Mouse (Mus musculus) heart, postnatal 0 days (tissue): Measurements from ENCODE around the gene Midn. TPM values are rescaled to one million over a fixed set of nuclear protein-coding genes. Genes with fewer than 3 reads are reported as not detected.
A peak's percentile ranks its signal among the peaks of the same experiment; 100 is the strongest.

Experiments
- ATAC-seq: fragments of 200-750 bp; cut with Nextera tagmentation; 2 replicates; pipeline ENCODE4 v1.8.0; 2017; ENCODE audit warnings: low read depth, moderate number of reproducible peaks, moderate library complexity; ENCODE audit not compliant: insufficient read depth
- DNase-seq: peaks from one replicate; pipeline ENCODE4 v3.0.0-alpha.2; 2016; ENCODE audit warnings: low spot score
- H3K27ac ChIP-seq: fragments of 300-500 bp; sonication (generic); 2 replicates; pipeline ENCODE4 v1.5.1; 2014; ENCODE audit warnings: low read depth, mild to moderate bottlenecking
- H3K27me3 ChIP-seq: fragments of 300-500 bp; sonication (generic); 2 replicates; pipeline ENCODE4 v1.6.1; 2014; ENCODE audit warnings: low read length, mixed read lengths; ENCODE audit not compliant: control insufficient read depth, insufficient read depth
- H3K36me3 ChIP-seq: fragments of 300-500 bp; sonication (generic); replicated peaks from 2 replicates; pipeline ENCODE4 v1.6.1; 2014; ENCODE audit warnings: low read length, mixed read lengths; ENCODE audit not compliant: control insufficient read depth, insufficient read depth
- H3K4me1 ChIP-seq: fragments of 300-500 bp; sonication (generic); 2 replicates; pipeline ENCODE4 v1.6.1; 2014; ENCODE audit warnings: antibody characterized with exemption; ENCODE audit not compliant: control insufficient read depth, insufficient read depth
- H3K4me2 ChIP-seq: fragments of 300-500 bp; sonication (generic); 2 replicates; pipeline ENCODE4 v1.6.1; 2014; ENCODE audit warnings: low read depth, mild to moderate bottlenecking, low read length, moderate library complexity
- H3K4me3 ChIP-seq: fragments of 300-500 bp; sonication (generic); 2 replicates; pipeline ENCODE4 v1.5.1; 2014; ENCODE audit warnings: low read depth, low read length
- H3K9ac ChIP-seq: fragments of 300-500 bp; sonication (generic); replicated peaks from 2 replicates; pipeline ENCODE4 v1.6.1; 2014; ENCODE audit warnings: low read depth, low read length, mixed read lengths
- H3K9me3 ChIP-seq: fragments of 300-500 bp; sonication (generic); replicated peaks from 2 replicates; pipeline ENCODE4 v1.6.1; 2016; ENCODE audit warnings: low read length; ENCODE audit not compliant: control insufficient read depth
- CTCF ChIP-seq: IDR thresholded peaks from 2 replicates; pipeline ENCODE4 v1.5.1; 2016; ENCODE audit warnings: antibody characterized with exemption, control low read depth, low read depth
- EP300 ChIP-seq: IDR thresholded peaks from 2 replicates; pipeline ENCODE4 v1.6.1; 2016; ENCODE audit warnings: antibody characterized with exemption, low read depth
- WGBS: fragments of 180-500 bp; shearing (Covaris S2); extraction: QIAGEN DNeasy Blood & Tissue Kit; methylation state at CpG from one replicate; pipeline ENCODE4 v1.1.7; 2014; 5-methylcytosine and 5-hydroxymethylcytosine counted together
- polyA plus RNA-seq: library from polyadenylated mRNA; unstranded; fragments of >200 nt; fragmentation: Nextera tagmentation; extraction: Ambion mirVana; gene quantifications from 2 replicates; pipeline ENCODE4 v1.2.1, GENCODE M21; 2015
- total RNA-seq: library from RNA; depleted of rRNA; stranded (reverse); fragments of >200 nt; gene quantifications from 2 replicates; pipeline ENCODE4 v1.2.3, GENCODE M21; 2014; ENCODE audit warnings: low replicate concordance

Midn gene
- total and polyA plus RNA-seq, 2 experiments from 2014 or later, result 15.8 to 100 TPM

DNA sequence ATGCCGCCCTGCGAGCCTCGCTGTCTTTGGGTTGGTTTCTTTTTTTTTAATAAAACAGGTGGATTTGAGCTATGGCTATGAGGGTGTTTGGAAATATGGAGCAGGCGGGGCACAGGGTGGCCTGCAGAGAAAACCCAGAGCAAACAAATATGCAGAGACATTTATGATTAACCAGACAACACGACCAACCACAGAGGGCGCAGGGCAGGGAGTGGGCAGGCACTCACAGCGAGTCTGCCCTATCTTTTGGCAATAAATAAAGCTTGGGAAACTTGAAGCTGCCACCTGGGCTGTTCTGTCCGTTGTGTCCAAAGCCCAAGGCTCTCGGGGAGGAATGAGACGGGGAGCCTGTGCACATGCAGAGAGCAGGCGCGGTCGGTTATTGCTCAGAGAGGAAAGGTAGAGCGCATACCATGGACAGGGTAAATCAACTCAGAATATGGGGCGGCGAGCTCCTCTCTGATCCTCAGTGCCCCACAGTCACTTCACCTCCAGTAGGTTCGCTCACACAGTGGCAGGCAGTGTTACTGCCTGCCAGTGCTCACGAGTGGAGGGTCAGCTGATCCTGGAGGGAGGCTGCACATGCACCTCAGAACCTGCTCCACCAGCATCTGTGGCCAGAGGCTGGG, 17.6 kb upstream of the Midn start:
- Histone ChIP-seq H3K4me3 (no peak overlapping the region), H3K36me3 (peaks cover 66% of the 10 kb centered on the region), H3K9me3 (no peaks in the 10 kb centered on the region), H3K9ac (no peak overlapping the region), H3K27ac (no peak overlapping the region), H3K4me2 (no peak overlapping the region), H3K27me3 (no peaks in the 10 kb centered on the region), H3K4me1 (0 out of 2 replicates have a peak, but pooled peaks cover 4% of the 10 kb centered on the region)
- ATAC-seq (no peak), DNase-seq (no peak)
- TF ChIP-seq EP300, result no peak
- TF ChIP-seq CTCF, result no peak
- WGBS, result 87% methylated on average over 18 of the region's 18 CpGs

DNA sequence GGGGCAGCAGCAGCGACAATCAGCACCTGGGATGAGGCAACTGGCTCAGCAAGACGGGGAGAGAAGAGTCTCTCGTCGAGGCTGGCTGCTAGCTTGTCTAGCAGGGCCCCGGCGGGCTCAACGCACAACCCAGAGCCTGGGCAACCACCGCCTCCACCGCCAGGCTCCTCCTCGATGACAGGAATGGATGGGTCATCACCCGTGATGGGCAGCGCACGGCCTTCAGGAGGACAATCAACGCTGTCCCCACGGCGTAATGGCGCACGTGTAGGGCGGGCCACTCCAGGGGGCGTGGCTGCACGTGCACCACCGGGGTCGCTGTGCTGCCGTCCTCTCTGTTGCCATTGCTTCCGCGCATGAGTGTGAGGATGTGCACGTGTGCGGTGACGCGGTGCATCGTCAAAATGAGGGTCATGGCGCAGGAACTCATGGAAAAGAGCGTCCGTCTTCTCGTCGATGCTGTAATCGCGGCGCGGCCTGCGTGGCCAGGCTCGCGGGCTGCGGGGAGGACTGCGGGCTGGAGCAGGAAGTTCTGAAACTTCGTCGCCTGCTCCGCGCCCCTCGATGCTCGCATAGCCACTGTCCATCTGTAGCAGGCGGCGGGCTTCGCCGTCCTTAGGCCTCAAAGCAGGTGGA, 16.6 kb upstream of the Midn start:
- no peak overlapping the region for H3K4me2 ChIP-seq
- no peak overlapping the region for H3K4me3 ChIP-seq
- no peaks in the 10 kb centered on the region for H3K9me3 ChIP-seq
- no peak overlapping the region for H3K27ac ChIP-seq
- TF ChIP-seq EP300, result no peak
- no peak for TF ChIP-seq CTCF
- ATAC-seq, result no peak
- peaks cover 2% of the 10 kb centered on the region; the same call in 1 of the 2 replicates for H3K27me3 ChIP-seq
- no peak for DNase-seq
- H3K36me3 ChIP-seq, result peaks cover 57% of the 10 kb centered on the region
- 0 out of 2 replicates have a peak, but pooled peaks cover 4% of the 10 kb centered on the region for H3K4me1 ChIP-seq
- no peak overlapping the region for H3K9ac ChIP-seq
- 35% methylated on average over 55 of the region's 55 CpGs for WGBS

DNA sequence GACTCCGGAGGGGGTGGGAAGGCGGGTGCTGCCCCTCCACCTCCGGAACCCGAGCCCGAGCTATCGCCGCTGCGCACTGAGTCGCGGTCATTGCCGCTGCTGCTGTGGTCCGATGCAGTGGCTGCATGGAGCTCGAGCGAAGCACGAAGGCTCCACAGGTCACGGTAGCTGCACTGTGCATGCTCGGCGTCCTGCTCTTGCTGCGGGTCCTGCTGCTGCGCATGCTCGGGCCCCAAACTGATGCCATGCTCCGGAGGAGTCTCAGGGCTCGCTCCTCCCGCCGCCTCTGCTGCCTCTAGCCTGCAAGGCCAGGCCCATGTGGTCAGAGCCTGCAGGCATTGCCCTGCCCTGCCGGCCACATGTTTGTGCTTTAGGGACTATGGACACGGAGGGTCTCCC, 16.1 kb upstream of the Midn start:
- 63% methylated on average over 27 of the region's 27 CpGs for WGBS
- H3K4me1 ChIP-seq, result 0 out of 2 replicates have a peak, but pooled peaks cover 4% of the 10 kb centered on the region
- no peak overlapping the region for H3K4me2 ChIP-seq
- no peak overlapping the region for H3K27ac ChIP-seq
- no peak overlapping the region for H3K9ac ChIP-seq
- no peaks in the 10 kb centered on the region for H3K9me3 ChIP-seq
- TF ChIP-seq CTCF, result no peak
- no peak for TF ChIP-seq EP300
- H3K27me3 ChIP-seq, result peaks cover 6% of the 10 kb centered on the region; the same call in 1 of the 2 replicates
- no peak for ATAC-seq
- no peak overlapping the region for H3K4me3 ChIP-seq
- DNase-seq, result no peak
- H3K36me3 ChIP-seq, result peaks cover 52% of the 10 kb centered on the region

DNA sequence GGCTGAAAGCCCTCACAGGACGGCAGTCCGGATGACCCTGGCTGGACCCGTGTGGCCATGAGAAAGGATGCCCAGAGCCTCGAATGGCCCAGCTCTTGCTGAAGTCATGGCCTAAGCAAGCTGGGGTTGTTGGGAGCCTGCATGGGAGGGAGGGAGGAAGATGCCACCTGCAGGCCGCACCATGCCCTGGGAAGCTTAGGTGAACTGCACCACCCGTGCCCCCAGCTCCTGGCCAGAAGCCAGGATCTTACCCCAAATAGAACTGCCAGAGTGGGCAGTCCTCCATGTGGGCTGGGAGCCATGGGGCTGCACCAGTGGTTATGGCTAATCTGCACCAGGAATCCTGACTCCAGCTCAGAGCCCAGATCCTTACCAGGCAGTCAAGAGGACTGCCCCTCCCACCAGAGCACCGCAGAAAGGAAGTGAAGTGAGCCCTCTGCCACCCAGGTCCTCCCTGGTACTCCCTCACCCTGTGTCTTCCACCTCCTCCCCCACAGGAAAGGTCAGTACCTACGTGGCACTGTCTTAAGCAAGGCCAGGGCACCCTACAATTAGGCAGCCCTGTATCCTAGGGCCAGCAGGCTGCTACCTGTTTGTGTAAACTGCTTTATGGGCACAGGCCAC, 14.7 kb upstream of the Midn start:
- no peak overlapping the region for H3K4me2 ChIP-seq
- H3K27ac ChIP-seq, result peak overlapping the region; percentile 4; the same call in 1 of the 2 replicates
- H3K27me3 ChIP-seq, result peaks cover 15% of the 10 kb centered on the region; the same call in 1 of the 2 replicates
- no peaks in the 10 kb centered on the region for H3K9me3 ChIP-seq
- 0 out of 2 replicates have a peak, but pooled peaks have one; percentile 43 for TF ChIP-seq EP300
- peak; percentile 48 for TF ChIP-seq CTCF
- DNase-seq, result peak; percentile 60
- H3K9ac ChIP-seq, result no peak overlapping the region
- WGBS, result 30% methylated on average over 8 of the region's 8 CpGs
- H3K4me1 ChIP-seq, result peaks cover 13% of the 10 kb centered on the region
- no peak overlapping the region for H3K4me3 ChIP-seq
- peaks cover 38% of the 10 kb centered on the region for H3K36me3 ChIP-seq
- peak; percentile 69 for ATAC-seq

DNA sequence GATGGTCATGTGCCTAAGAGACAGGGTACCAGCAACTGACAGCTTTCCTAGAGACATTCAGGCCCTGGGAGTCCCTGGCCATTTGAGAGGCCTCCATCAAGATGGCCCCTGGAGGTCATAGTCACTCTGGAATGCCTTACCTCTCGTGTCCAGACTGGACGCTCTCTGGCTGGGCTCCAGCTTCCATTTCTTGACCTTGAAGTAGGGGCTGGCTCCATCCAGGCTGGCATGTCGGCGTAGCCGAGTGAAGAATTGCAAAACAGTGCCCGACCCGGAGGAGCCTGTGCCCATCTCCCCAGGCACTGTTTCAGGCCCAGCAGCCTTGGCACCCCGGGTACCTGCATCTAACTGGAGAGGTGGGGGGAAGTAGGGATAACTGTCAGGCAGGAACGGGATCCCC, 13.7 kb upstream of the Midn start:
- H3K27me3 ChIP-seq, result peaks cover 22% of the 10 kb centered on the region; the same call in 1 of the 2 replicates
- H3K9me3 ChIP-seq, result no peaks in the 10 kb centered on the region
- ATAC-seq (no peak), DNase-seq (no peak)
- TF ChIP-seq CTCF, result no peak
- TF ChIP-seq EP300, result no peak
- no peak overlapping the region for H3K27ac ChIP-seq
- WGBS, result 82% methylated on average over 9 of the region's 9 CpGs
- H3K4me3 ChIP-seq, result no peak overlapping the region
- peaks cover 21% of the 10 kb centered on the region for H3K4me1 ChIP-seq
- H3K9ac ChIP-seq, result no peak overlapping the region
- H3K4me2 ChIP-seq, result no peak overlapping the region
- peaks cover 27% of the 10 kb centered on the region for H3K36me3 ChIP-seq
